Mouse (Mus musculus) MEL (cell line): ENCODE measurements around the gene Fut1.

Experiments
- CTCF ChIP-seq, 3 experiments: IDR thresholded peaks in 2 of 3; conservative IDR thresholded peaks in 1 of 3; 2 replicates each; pipeline ENCODE4 v1.5.1; 2011 to 2012; ENCODE audit warnings: low read length in 3 of 3, low read depth in 2 of 3, mild to moderate bottlenecking in 2 of 3, improper control_type of control experiment in 1 of 3, inconsistent platforms in 1 of 3, mixed read lengths in 1 of 3, moderate library complexity in 1 of 3; ENCODE audit not compliant: control insufficient read depth in 1 of 3, insufficient read depth in 1 of 3, poor library complexity in 1 of 3, severe bottlenecking in 1 of 3
- ELF1 ChIP-seq: IDR thresholded peaks from 2 replicates; pipeline ENCODE4 v1.6.1; 2014; ENCODE audit warnings: low read depth, mild to moderate bottlenecking, inconsistent platforms, low read length, improper control_type of control experiment, moderate library complexity
- EP300 ChIP-seq, 2 experiments: IDR thresholded peaks; 2 replicates each; pipeline ENCODE4 v1.6.1; 2011; ENCODE audit warnings: improper control_type of control experiment in 2 of 2, low read length in 2 of 2, low read depth in 1 of 2, mild to moderate bottlenecking in 1 of 2
- ETS1 ChIP-seq: IDR thresholded peaks from 2 replicates; pipeline ENCODE4 v1.6.1; 2012; ENCODE audit warnings: low read depth, mild to moderate bottlenecking, inconsistent platforms, low read length, improper control_type of control experiment, moderate library complexity
- GABPA ChIP-seq: IDR thresholded peaks from 2 replicates; pipeline ENCODE4 v1.6.1; 2012; ENCODE audit warnings: low read depth, mild to moderate bottlenecking, inconsistent platforms, low read length, improper control_type of control experiment, moderate library complexity
- GATA1 ChIP-seq: IDR thresholded peaks from 2 replicates; pipeline ENCODE4 v1.6.1; 2011; ENCODE audit warnings: low read depth, low read length, improper control_type of control experiment
- MAX ChIP-seq: IDR thresholded peaks from 2 replicates; pipeline ENCODE4 v1.6.1; 2011; ENCODE audit warnings: low read length, improper control_type of control experiment
- POLR2A ChIP-seq, 2 experiments: IDR thresholded peaks; 2 replicates each; pipeline ENCODE4 v1.6.1; 2011 to 2012; ENCODE audit warnings: low read length in 2 of 2, mild to moderate bottlenecking in 2 of 2, control low read depth in 1 of 2, improper control_type of control experiment in 1 of 2, low read depth in 1 of 2, moderate library complexity in 1 of 2; ENCODE audit not compliant: control insufficient read depth in 1 of 2, insufficient read depth in 1 of 2, poor library complexity in 1 of 2
- POLR2AphosphoS5 ChIP-seq: IDR thresholded peaks from 2 replicates; pipeline ENCODE4 v1.6.1; 2012; ENCODE audit warnings: low read depth, borderline replicate concordance, mild to moderate bottlenecking, inconsistent platforms, low read length, moderate library complexity, mixed read lengths
- SMC3 ChIP-seq: IDR thresholded peaks from 2 replicates; pipeline ENCODE4 v1.6.1; 2011; ENCODE audit warnings: low read depth, low read length, improper control_type of control experiment

DNA sequence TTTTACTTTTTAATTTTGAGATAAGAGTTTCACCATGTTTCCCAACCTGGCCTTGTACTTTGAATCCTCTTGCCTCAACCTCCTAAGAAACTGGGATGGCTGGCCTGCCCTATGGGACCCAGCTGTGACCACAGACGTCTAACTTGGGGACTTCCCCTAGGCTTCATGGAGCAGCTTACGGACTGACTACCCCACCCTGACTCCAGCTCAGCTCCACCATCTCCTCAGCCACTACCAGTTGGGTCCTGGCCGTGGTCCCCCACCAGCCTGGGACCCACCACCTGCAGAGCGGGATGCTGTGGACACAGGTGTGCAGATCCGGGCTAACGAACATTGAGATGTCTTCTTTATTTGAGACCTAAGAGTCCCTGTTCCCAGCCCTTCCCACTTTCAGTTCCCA lies 20.6 kb downstream of the Fut1 start:
- no peak for TF ChIP-seq CTCF (IDR thresholded peaks at IDR 0.05 in 2 of 3, conservative IDR thresholded peaks at IDR 0.05 in 1 of 3; ENCODE audit: control insufficient read depth in 1 of 3, insufficient read depth in 1 of 3, low read depth in 2 of 3, low read length in 3 of 3, poor library complexity in 1 of 3, severe bottlenecking in 1 of 3)
- TF ChIP-seq GABPA, result no peak
- no peak for TF ChIP-seq GATA1
- TF ChIP-seq ETS1, result no peak
- no peak for TF ChIP-seq ELF1
- no peak for TF ChIP-seq EP300 (IDR thresholded peaks at IDR 0.05; ENCODE audit: low read depth in 1 of 2, low read length in 2 of 2)
- TF ChIP-seq POLR2A (IDR thresholded peaks at IDR 0.05; ENCODE audit: control insufficient read depth in 1 of 2, insufficient read depth in 1 of 2, low read depth in 1 of 2, low read length in 2 of 2, poor library complexity in 1 of 2), result no peak
- TF ChIP-seq SMC3, result no peak
- no peak for TF ChIP-seq MAX
- TF ChIP-seq POLR2AphosphoS5, result no peak
